Comparison of ENCODE assay signal across 9 mouse cellular contexts in the genomic region with DNA sequence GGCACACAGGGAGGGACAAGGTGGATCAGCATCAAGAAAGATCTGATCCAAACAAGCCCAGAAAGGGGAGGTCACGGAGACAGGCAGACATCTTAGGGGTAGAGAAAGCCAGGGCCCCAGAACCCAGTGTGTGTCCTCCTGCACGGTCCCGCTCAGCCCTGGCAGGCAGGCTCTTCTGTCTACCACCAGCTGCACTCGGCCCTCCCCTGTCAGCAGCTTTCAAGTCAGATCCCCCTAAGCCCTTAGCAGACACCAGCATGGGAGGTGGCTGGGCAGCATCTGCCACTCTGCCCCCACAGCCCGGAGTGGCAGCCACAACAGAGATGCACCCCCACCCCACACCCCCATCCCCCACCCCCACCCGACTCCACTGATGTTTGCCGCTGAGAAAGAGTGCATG. TPM values are rescaled to one million over a fixed set of nuclear protein-coding genes. Genes with fewer than 3 reads are reported as not detected.
DNase-seq lines count a peak whose midpoint lies in the region; ATAC-seq lines count a peak whose summit lies in the region.
"Had no signal": no experiment of that assay in that cellular context is flagged by ENCODE, and none has a peak within 500 bp of the region (broad histone marks: within the 10 kb centered on the region; RNA-seq: fewer than 3 reads in every experiment).

No protein-coding gene starts in this region.

- 41% methylated on average over 7 of the region's 7 CpGs for WGBS in limb, embryonic 12.5 days
- WGBS in limb, embryonic 10.5 days: 37% methylated on average over 7 of the region's 7 CpGs
- 25% methylated on average over 7 of the region's 7 CpGs for WGBS in hindbrain, embryonic 10.5 days
- WGBS in midbrain, embryonic 16.5 days: 14% methylated on average over 7 of the region's 7 CpGs
- WGBS in kidney, embryonic 15.5 days: 57% methylated on average over 7 of the region's 7 CpGs

- no peaks in the 10 kb centered on the region for H3K36me3 ChIP-seq in limb, embryonic 12.5 days
- no peaks in the 10 kb centered on the region for H3K36me3 ChIP-seq in limb, embryonic 10.5 days
- H3K36me3 ChIP-seq in hindbrain, embryonic 10.5 days: 0 out of 2 replicates have a peak, but pooled peaks cover 3% of the 10 kb centered on the region
- no peaks in the 10 kb centered on the region for H3K36me3 ChIP-seq in midbrain, embryonic 16.5 days (ENCODE audit: control insufficient read depth, insufficient read depth, low read length)
- no peaks in the 10 kb centered on the region for H3K36me3 ChIP-seq in kidney, embryonic 15.5 days

- H3K27me3 ChIP-seq in limb, embryonic 12.5 days: peaks cover 14% of the 10 kb centered on the region
- peaks cover 40% of the 10 kb centered on the region for H3K27me3 ChIP-seq in limb, embryonic 10.5 days (ENCODE audit: low read depth, poor library complexity, severe bottlenecking)
- H3K27me3 ChIP-seq in hindbrain, embryonic 10.5 days (ENCODE audit: insufficient read depth, poor library complexity, severe bottlenecking): peaks cover 42% of the 10 kb centered on the region
- no peaks in the 10 kb centered on the region for H3K27me3 ChIP-seq in midbrain, embryonic 16.5 days (ENCODE audit: control insufficient read depth, insufficient read depth, low read depth, low read length)
- H3K27me3 ChIP-seq in kidney, embryonic 15.5 days: peaks cover 22% of the 10 kb centered on the region

- no peak for DNase-seq in limb, embryonic 10.5 days (ENCODE audit: low spot score)
- peak; percentile 19 for DNase-seq in hindbrain, embryonic 10.5 days (ENCODE audit: low spot score)
- DNase-seq in thymus, postnatal 4 days: peak; percentile 63
- DNase-seq in Muller cell, postnatal 12 days (ENCODE audit: inconsistent ontology term): no peak
- DNase-seq in gastrocnemius, adult 8-10 months (ENCODE audit: low spot score in 2 of 2): no peak
- DNase-seq: kidney, postnatal 10 days had no signal

- H3K9me3 ChIP-seq in limb, embryonic 12.5 days: no peaks in the 10 kb centered on the region
- H3K9me3 ChIP-seq in limb, embryonic 10.5 days (replicated peaks): no peaks in the 10 kb centered on the region
- 0 out of 2 replicates have a peak, but pooled peaks cover 6% of the 10 kb centered on the region for H3K9me3 ChIP-seq in hindbrain, embryonic 10.5 days
- no peaks in the 10 kb centered on the region for H3K9me3 ChIP-seq in midbrain, embryonic 16.5 days (replicated peaks; ENCODE audit: control insufficient read depth, low read length, poor library complexity, severe bottlenecking)
- no peaks in the 10 kb centered on the region for H3K9me3 ChIP-seq in kidney, embryonic 15.5 days (replicated peaks)

- H3K9ac ChIP-seq in limb, embryonic 12.5 days (replicated peaks): no peak overlapping the region
- H3K9ac ChIP-seq in midbrain, embryonic 16.5 days (ENCODE audit: low read depth, low read length): peak overlapping the region; percentile 99
- H3K9ac ChIP-seq in kidney, embryonic 15.5 days: no peak overlapping the region

- no peak overlapping the region for H3K4me3 ChIP-seq in limb, embryonic 12.5 days (replicated peaks)
- no peak overlapping the region for H3K4me3 ChIP-seq in limb, embryonic 10.5 days
- peak overlapping the region; percentile 86 for H3K4me3 ChIP-seq in hindbrain, embryonic 10.5 days
- peak overlapping the region; percentile 96 for H3K4me3 ChIP-seq in midbrain, embryonic 16.5 days (ENCODE audit: low read depth, low read length)
- H3K4me3 ChIP-seq in kidney, embryonic 15.5 days (replicated peaks): no peak overlapping the region

- ATAC-seq in limb, embryonic 12.5 days (ENCODE audit: insufficient number of reproducible peaks, insufficient read depth, low FRiP score, low TSS enrichment, low read depth): no peak
- peak; percentile 19; the same call in 1 of the 2 replicates for ATAC-seq in midbrain, embryonic 16.5 days
- ATAC-seq in kidney, embryonic 15.5 days (replicated peaks; ENCODE audit: low FRiP score): no peak

- peaks cover 26% of the 10 kb centered on the region for H3K4me1 ChIP-seq in limb, embryonic 12.5 days (replicated peaks)
- H3K4me1 ChIP-seq in limb, embryonic 10.5 days: peaks cover 25% of the 10 kb centered on the region
- peaks cover 43% of the 10 kb centered on the region for H3K4me1 ChIP-seq in hindbrain, embryonic 10.5 days (replicated peaks)
- peaks cover 40% of the 10 kb centered on the region for H3K4me1 ChIP-seq in midbrain, embryonic 16.5 days (ENCODE audit: control insufficient read depth, insufficient read depth, low read length)
- H3K4me1 ChIP-seq in kidney, embryonic 15.5 days: peaks cover 19% of the 10 kb centered on the region

- no peak overlapping the region for H3K27ac ChIP-seq in limb, embryonic 12.5 days
- H3K27ac ChIP-seq in limb, embryonic 10.5 days: no peak overlapping the region
- peak overlapping the region; percentile 94 for H3K27ac ChIP-seq in hindbrain, embryonic 10.5 days
- H3K27ac ChIP-seq in midbrain, embryonic 16.5 days (ENCODE audit: low read length): peak overlapping the region; percentile 98
- no peak overlapping the region for H3K27ac ChIP-seq in kidney, embryonic 15.5 days

- peak overlapping the region; percentile 96 for H3K4me2 ChIP-seq in limb, embryonic 12.5 days
- H3K4me2 ChIP-seq in midbrain, embryonic 16.5 days (ENCODE audit: low read length): peak overlapping the region; percentile 78
- H3K4me2 ChIP-seq in kidney, embryonic 15.5 days: no peak overlapping the region

RNA-seq across cellular contexts. Expression of gene Podxl2, which starts 2.0 kb away (rescaled TPM):
- polyA plus RNA-seq in limb, embryonic 12.5 days (2016; fragmentation: Nextera tagmentation; extraction: Ambion mirVana): 93.5 and 97.8 TPM in 2 replicates
- 31.1 and 50.4 TPM in 2 replicates for polyA plus RNA-seq in limb, embryonic 10.5 days (2016; fragmentation: Nextera tagmentation; extraction: Ambion mirVana)
- 81.1 and 182 TPM in 2 replicates for polyA plus RNA-seq in hindbrain, embryonic 10.5 days (2016; fragmentation: Nextera tagmentation; extraction: Ambion mirVana)
- 662 and 671 TPM in 2 replicates for polyA plus RNA-seq in midbrain, embryonic 16.5 days (2015; fragmentation: Nextera tagmentation; extraction: Ambion mirVana)
- polyA plus RNA-seq in kidney, embryonic 15.5 days (2015; fragmentation: Nextera tagmentation; extraction: Ambion mirVana): 43.2 and 55.0 TPM in 2 replicates
- 10 to 100 TPM; 66.1 to 68.8 (median 66.9) TPM for total RNA-seq in gastrocnemius, adult 8-10 months (2022)

RNA-seq across cellular contexts. Expression of gene Mcm2, which starts 25.8 kb away (rescaled TPM):
- 207 and 208 TPM in 2 replicates for polyA plus RNA-seq in limb, embryonic 12.5 days (2016; fragmentation: Nextera tagmentation; extraction: Ambion mirVana)
- polyA plus RNA-seq in limb, embryonic 10.5 days (2016; fragmentation: Nextera tagmentation; extraction: Ambion mirVana): 281 and 283 TPM in 2 replicates
- polyA plus RNA-seq in hindbrain, embryonic 10.5 days (2016; fragmentation: Nextera tagmentation; extraction: Ambion mirVana): 222 and 292 TPM in 2 replicates
- 16.2 and 20.7 TPM in 2 replicates for polyA plus RNA-seq in midbrain, embryonic 16.5 days (2015; fragmentation: Nextera tagmentation; extraction: Ambion mirVana)
- polyA plus RNA-seq in kidney, embryonic 15.5 days (2015; fragmentation: Nextera tagmentation; extraction: Ambion mirVana): 145 and 158 TPM in 2 replicates
- 1 to 10 TPM; 5.9 to 9.6 (median 7.8) TPM for total RNA-seq in gastrocnemius, adult 8-10 months (2022)

RNA-seq across cellular contexts. Expression of gene Tpra1, which starts 29.2 kb away (rescaled TPM):
- polyA plus RNA-seq in limb, embryonic 12.5 days (2016; fragmentation: Nextera tagmentation; extraction: Ambion mirVana): 75.5 and 76.2 TPM in 2 replicates
- 48.7 and 60.3 TPM in 2 replicates for polyA plus RNA-seq in limb, embryonic 10.5 days (2016; fragmentation: Nextera tagmentation; extraction: Ambion mirVana)
- polyA plus RNA-seq in hindbrain, embryonic 10.5 days (2016; fragmentation: Nextera tagmentation; extraction: Ambion mirVana): 60.5 and 62.3 TPM in 2 replicates
- polyA plus RNA-seq in midbrain, embryonic 16.5 days (2015; fragmentation: Nextera tagmentation; extraction: Ambion mirVana): 88.4 and 99.6 TPM in 2 replicates
- polyA plus RNA-seq in kidney, embryonic 15.5 days (2015; fragmentation: Nextera tagmentation; extraction: Ambion mirVana): 68.3 and 75.1 TPM in 2 replicates
- 10 to 100 TPM; 22.8 to 25.8 (median 24.8) TPM for total RNA-seq in gastrocnemius, adult 8-10 months (2022)

RNA-seq across cellular contexts. Expression of gene Abtb1, which starts 31.0 kb away (rescaled TPM):
- 24.6 and 26.7 TPM in 2 replicates for polyA plus RNA-seq in limb, embryonic 12.5 days (2016; fragmentation: Nextera tagmentation; extraction: Ambion mirVana)
- polyA plus RNA-seq in limb, embryonic 10.5 days (2016; fragmentation: Nextera tagmentation; extraction: Ambion mirVana): 22.9 and 25.3 TPM in 2 replicates
- polyA plus RNA-seq in hindbrain, embryonic 10.5 days (2016; fragmentation: Nextera tagmentation; extraction: Ambion mirVana): 27.2 and 27.5 TPM in 2 replicates
- 37.3 and 40.7 TPM in 2 replicates for polyA plus RNA-seq in midbrain, embryonic 16.5 days (2015; fragmentation: Nextera tagmentation; extraction: Ambion mirVana)
- polyA plus RNA-seq in kidney, embryonic 15.5 days (2015; fragmentation: Nextera tagmentation; extraction: Ambion mirVana): 32.4 and 35.4 TPM in 2 replicates
- 10 to 100 TPM; 21.1 to 25.9 (median 22.0) TPM for total RNA-seq in gastrocnemius, adult 8-10 months (2022)

Comparison
In these comparisons a context has a peak if more than half of its experiments do, and no peak if none do; other contexts are left out.
1. H3K27ac ChIP-seq: peak in hindbrain, embryonic 10.5 days (single experiment) and midbrain, embryonic 16.5 days (single experiment); none in limb, embryonic 12.5 days (single experiment), limb, embryonic 10.5 days (single experiment) and kidney, embryonic 15.5 days (single experiment).
2. H3K4me3 ChIP-seq: peak in hindbrain, embryonic 10.5 days (single experiment) and midbrain, embryonic 16.5 days (single experiment); none in limb, embryonic 12.5 days (single experiment), limb, embryonic 10.5 days (single experiment) and kidney, embryonic 15.5 days (single experiment).
3. DNase-seq: peak in hindbrain, embryonic 10.5 days (single experiment) and thymus, postnatal 4 days (single experiment); none in limb, embryonic 10.5 days (single experiment), Muller cell, postnatal 12 days (single experiment) and gastrocnemius, adult 8-10 months (0 of 2).